10 mouse cellular contexts compared by ENCODE assay signal in genomic region chr2:174300666-174301065, GRCm38 (mm10). TPM values are rescaled to one million over a fixed set of nuclear protein-coding genes. Genes with fewer than 3 reads are reported as not detected.
A peak's percentile ranks its signal among the peaks of the same experiment; 100 is the strongest.
DNase-seq lines count a peak whose midpoint lies in the region; ATAC-seq and TF ChIP-seq lines count a peak whose summit lies in the region.
"Had no signal": no experiment of that assay in that cellular context is flagged by ENCODE, and none has a peak within 500 bp of the region (broad histone marks: within the 10 kb centered on the region; RNA-seq: fewer than 3 reads in every experiment).

No protein-coding gene starts in this region.

- no peak overlapping the region for H3K9ac ChIP-seq in forebrain, postnatal 0 days
- H3K9ac ChIP-seq in liver, embryonic 14.5 days (replicated peaks), result no peak overlapping the region

- H3K4me1 ChIP-seq in E14TG2a.4 (replicated peaks; ENCODE audit: low read depth, low read length), result peaks cover 21% of the 10 kb centered on the region
- H3K4me1 ChIP-seq in forebrain, postnatal 0 days (ENCODE audit: insufficient read depth), result no peaks in the 10 kb centered on the region
- 0 out of 4 replicates have a peak, but pooled peaks cover 0 to 2% of the 10 kb centered on the region in 2 experiments for H3K4me1 ChIP-seq in liver, embryonic 14.5 days (replicated peaks; ENCODE audit: control insufficient read depth in 2 of 2, insufficient read depth in 2 of 2, low read length in 1 of 2)

- TF ChIP-seq EP300 in liver, embryonic 14.5 days (IDR thresholded peaks at IDR 0.05; ENCODE audit: low read depth), result no peak

- peak overlapping the region; percentile 30 for H3K4me2 ChIP-seq in forebrain, postnatal 0 days (ENCODE audit: low read depth)
- peak overlapping the region; percentile 34 for H3K4me2 ChIP-seq in liver, embryonic 14.5 days (ENCODE audit: low read depth)

- H3K9me3 ChIP-seq in E14TG2a.4 (ENCODE audit: low read length), result peaks cover 65% of the 10 kb centered on the region
- H3K9me3 ChIP-seq in forebrain, postnatal 0 days (ENCODE audit: low read length), result peaks cover 20% of the 10 kb centered on the region; the same call in 1 of the 2 replicates
- H3K9me3 ChIP-seq in liver, embryonic 14.5 days (ENCODE audit: control insufficient read depth, low read length), result no peaks in the 10 kb centered on the region; the same call in 1 of the 2 replicates

- H3K36me3 ChIP-seq in E14TG2a.4 (ENCODE audit: insufficient read depth, low read length), result no peaks in the 10 kb centered on the region
- H3K36me3 ChIP-seq in forebrain, postnatal 0 days (ENCODE audit: insufficient read depth), result no peaks in the 10 kb centered on the region
- H3K36me3 ChIP-seq in liver, embryonic 14.5 days (replicated peaks; ENCODE audit: control insufficient read depth, insufficient read depth, low read depth), result no peaks in the 10 kb centered on the region

- H3K27me3 ChIP-seq in E14TG2a.4 (ENCODE audit: insufficient read depth, low read length), result peaks cover 41% of the 10 kb centered on the region
- peaks cover 15% of the 10 kb centered on the region for H3K27me3 ChIP-seq in forebrain, postnatal 0 days (ENCODE audit: insufficient read depth, low read length)
- H3K27me3 ChIP-seq in liver, embryonic 14.5 days (ENCODE audit: control insufficient read depth, insufficient read depth, low read length), result peaks cover 39% of the 10 kb centered on the region

- peak overlapping the region; percentile 68 for H3K4me3 ChIP-seq in E14TG2a.4 (replicated peaks; ENCODE audit: low read length)
- peak overlapping the region; percentile 5; the same call in 1 of the 2 replicates for H3K4me3 ChIP-seq in forebrain, postnatal 0 days (ENCODE audit: low read depth, low read length)
- H3K4me3 ChIP-seq in liver, embryonic 14.5 days (ENCODE audit: insufficient read depth in 1 of 2, low read depth in 2 of 2, low read length in 2 of 2), result peak overlapping the region in 1 of 2 experiments; percentile 22; a peak in 1 of 4 replicates

- 55% methylated on average over 22 of the region's 22 CpGs for WGBS in forebrain, postnatal 0 days
- 47% methylated on average over 22 of the region's 22 CpGs for WGBS in liver, embryonic 14.5 days (ENCODE audit: insufficient replicate concordance)

- H3K27ac ChIP-seq in forebrain, postnatal 0 days (ENCODE audit: low read depth, low read length), result no peak overlapping the region
- no peak overlapping the region for H3K27ac ChIP-seq in liver, embryonic 14.5 days

- no peak for ATAC-seq in forebrain, postnatal 0 days
- no peak for ATAC-seq in liver, embryonic 14.5 days (ENCODE audit: insufficient read depth)

- DNase-seq in heart, adult 11 months, result peak; percentile 70
- DNase-seq in heart, adult 8-10 months (ENCODE audit: low spot score), result no peak
- DNase-seq in forebrain, postnatal 0 days, result no peak
- no peak for DNase-seq in liver, embryonic 14.5 days (ENCODE audit: low read depth in 3 of 3, low spot score in 3 of 3)
- no peak for DNase-seq in thymus, postnatal 25 days
- no peak for DNase-seq in cerebellum, postnatal 36 days
- DNase-seq in frontal cortex, postnatal 14 days (ENCODE audit: low spot score in 2 of 2), result no peak
- DNase-seq: adrenal gland, postnatal 10 days had no signal

- no peak for TF ChIP-seq CTCF in E14TG2a.4 (conservative IDR thresholded peaks at IDR 0.05; ENCODE audit: low read length)
- TF ChIP-seq CTCF in forebrain, postnatal 0 days (IDR thresholded peaks at IDR 0.05; ENCODE audit: low read depth), result no peak
- TF ChIP-seq CTCF in liver, embryonic 14.5 days (IDR thresholded peaks at IDR 0.05; ENCODE audit: low read depth), result no peak

RNA-seq across cellular contexts. Expression of gene Gnas, which starts 16.5 kb away (rescaled TPM):
- total RNA-seq in heart, adult 8-10 months (2022), result 1,000 to 10,000 TPM; 1,172 to 1,307 (median 1,221) TPM
- total RNA-seq in forebrain, postnatal 0 days (2014; rRNA removed), result 1,201 and 1,512 TPM in 2 replicates
- polyA plus RNA-seq in forebrain, postnatal 0 days (2015; fragmentation: Nextera tagmentation; extraction: Ambion mirVana), result 1,404 and 1,604 TPM in 2 replicates
- 231 and 302 TPM in 2 replicates for polyA plus RNA-seq in liver, embryonic 14.5 days (2012; rRNA removed)
- 286 and 331 TPM in 2 replicates for polyA plus RNA-seq in liver, embryonic 14.5 days (2014; fragmentation: Nextera tagmentation; extraction: Ambion mirVana)

RNA-seq across cellular contexts. Expression of gene Gm20721, which starts 45.8 kb away (rescaled TPM):
- 1 to 10 TPM; 1.3 to 1.7 (median 1.5) TPM for total RNA-seq in heart, adult 8-10 months (2022)
- not detected in 2 replicates for total RNA-seq in forebrain, postnatal 0 days (2014; rRNA removed)
- 8.6 and 10.5 TPM in 2 replicates for polyA plus RNA-seq in forebrain, postnatal 0 days (2015; fragmentation: Nextera tagmentation; extraction: Ambion mirVana)
- polyA plus RNA-seq in liver, embryonic 14.5 days (2012; rRNA removed), result 0.14 and 0.74 TPM in 2 replicates
- 0.64 and 0.88 TPM in 2 replicates for polyA plus RNA-seq in liver, embryonic 14.5 days (2014; fragmentation: Nextera tagmentation; extraction: Ambion mirVana)
- polyA plus RNA-seq: small intestine, adult 2 months had no signal
